Mouse (Mus musculus): ENCODE data around the gene Cdk6. TPM values are rescaled to one million over a fixed set of nuclear protein-coding genes. Genes with fewer than 3 reads are reported as not detected.

Gene Cdk6
- total and polyA plus RNA-seq, 2 experiments from 2014 or later: 12.2 to 16.5 TPM

DNA sequence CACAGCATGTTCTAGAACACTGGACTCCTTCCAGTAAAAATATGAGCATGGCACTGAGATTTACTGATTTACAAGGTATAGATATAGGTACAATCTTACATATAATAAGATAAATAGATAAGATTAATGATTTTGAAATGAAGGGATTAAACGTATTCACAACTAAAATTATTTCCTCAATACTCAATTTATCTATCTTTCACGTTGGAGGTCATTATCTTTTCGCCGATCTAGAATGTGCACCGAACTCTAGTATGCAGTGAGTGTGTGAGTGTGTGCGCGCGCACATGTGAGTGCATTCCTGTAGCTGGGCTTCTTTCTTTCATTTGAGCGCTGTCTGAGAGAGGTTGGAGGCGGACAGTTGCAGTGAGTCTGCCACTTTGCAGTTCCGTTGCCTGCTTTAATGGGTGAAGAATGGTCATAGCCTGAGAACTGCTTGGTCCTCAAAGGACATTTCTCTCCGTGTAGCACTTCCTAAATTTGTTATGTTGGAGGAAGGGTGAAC lies 13.8 kb downstream of the Cdk6 start:
- Histone ChIP-seq H3K27me3 (ENCODE audit: insufficient read depth, low read length) (no peaks in the 10 kb centered on the region), H3K36me3 (ENCODE audit: insufficient read depth, low read length) (no peaks in the 10 kb centered on the region), H3K9ac (replicated peaks; ENCODE audit: low read length) (no peak overlapping the region), H3K4me3 (ENCODE audit: low read length) (no peak overlapping the region), H3K4me1 (ENCODE audit: insufficient read depth, low read length) (no peaks in the 10 kb centered on the region), H3K9me3 (ENCODE audit: low read length) (no peaks in the 10 kb centered on the region), H3K4me2 (ENCODE audit: low read depth, low read length) (no peak overlapping the region), H3K27ac (no peak overlapping the region)
- ATAC-seq (no peak), DNase-seq (ENCODE audit: low spot score) (no peak)
- no peak for TF ChIP-seq CTCF (IDR thresholded peaks at IDR 0.05; ENCODE audit: low read depth)
- WGBS: 92% methylated on average over 12 of the region's 12 CpGs

DNA sequence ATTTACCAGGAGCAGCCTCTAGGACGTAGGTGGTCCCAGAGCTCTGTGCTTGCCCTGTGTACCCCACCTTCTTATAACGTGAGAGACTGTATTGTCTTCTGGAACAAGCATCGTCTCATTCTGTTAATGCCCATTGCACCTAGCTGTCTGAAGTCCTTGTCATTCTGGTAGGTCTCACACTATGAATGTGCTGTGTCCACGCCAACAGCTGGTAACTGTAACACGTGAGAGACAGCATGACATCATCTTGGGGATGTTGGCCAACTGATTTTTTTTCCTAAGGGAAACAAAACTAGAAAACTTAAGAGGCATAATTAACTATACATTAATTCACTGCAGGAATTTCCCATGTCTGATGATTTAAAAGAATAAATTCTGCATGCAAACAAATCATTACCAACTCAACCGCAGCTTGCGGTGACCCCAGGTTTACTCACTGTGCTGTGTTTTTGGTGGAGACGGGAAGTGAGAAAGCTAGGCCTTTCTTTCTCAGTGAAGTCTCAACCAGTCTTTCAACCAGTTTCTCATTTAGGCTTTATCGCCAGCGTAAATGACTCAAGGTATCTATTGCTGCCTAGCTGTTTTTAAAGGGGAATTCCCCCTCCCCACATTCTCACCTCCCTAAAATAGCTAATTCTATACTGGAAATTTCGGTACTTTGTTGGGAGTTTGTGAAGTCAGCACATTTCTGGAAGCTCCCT lies 14.4 kb downstream of the Cdk6 start:
- H3K4me2 ChIP-seq (ENCODE audit: low read depth, low read length): no peak overlapping the region
- WGBS: 65% methylated on average over 11 of the region's 11 CpGs
- H3K27ac ChIP-seq: no peak overlapping the region
- H3K36me3 ChIP-seq (ENCODE audit: insufficient read depth, low read length): no peaks in the 10 kb centered on the region
- no peaks in the 10 kb centered on the region for H3K27me3 ChIP-seq (ENCODE audit: insufficient read depth, low read length)
- DNase-seq (ENCODE audit: low spot score) (peak; percentile 16), ATAC-seq (peak; percentile 73; the same call in 1 of the 2 replicates)
- no peak overlapping the region for H3K4me3 ChIP-seq (ENCODE audit: low read length)
- no peak for TF ChIP-seq CTCF (IDR thresholded peaks at IDR 0.05; ENCODE audit: low read depth)
- H3K9ac ChIP-seq (replicated peaks; ENCODE audit: low read length): no peak overlapping the region
- no peaks in the 10 kb centered on the region for H3K4me1 ChIP-seq (ENCODE audit: insufficient read depth, low read length)
- H3K9me3 ChIP-seq (ENCODE audit: low read length): no peaks in the 10 kb centered on the region

DNA sequence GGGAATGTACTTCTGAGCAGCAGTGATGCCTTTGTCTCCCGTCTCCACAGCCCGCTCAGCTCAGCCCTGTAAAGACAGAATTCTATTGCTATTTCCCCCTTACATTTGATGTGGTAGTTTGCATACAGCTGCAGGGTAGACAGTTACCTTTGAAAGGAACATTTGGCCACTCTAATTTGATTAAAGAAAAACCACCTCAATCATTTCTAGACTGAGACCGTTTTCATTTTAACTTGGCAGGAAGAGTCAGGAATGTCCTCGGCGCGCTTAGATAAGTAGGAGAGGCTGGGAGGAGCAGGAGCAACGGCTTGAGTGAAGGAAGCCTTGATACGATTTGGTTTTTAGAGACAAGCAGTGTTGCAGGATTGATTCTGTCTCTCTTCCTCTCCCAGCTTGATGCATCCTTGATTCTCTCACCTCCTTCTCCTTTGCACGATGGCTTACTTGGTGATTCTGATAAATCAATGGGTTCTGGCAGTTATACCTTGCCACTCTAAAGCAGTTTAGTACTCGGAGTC lies 15.0 kb downstream of the Cdk6 start:
- DNase-seq (ENCODE audit: low spot score): no peak
- H3K27ac ChIP-seq: no peak overlapping the region
- H3K4me1 ChIP-seq (ENCODE audit: insufficient read depth, low read length): no peaks in the 10 kb centered on the region

DNA sequence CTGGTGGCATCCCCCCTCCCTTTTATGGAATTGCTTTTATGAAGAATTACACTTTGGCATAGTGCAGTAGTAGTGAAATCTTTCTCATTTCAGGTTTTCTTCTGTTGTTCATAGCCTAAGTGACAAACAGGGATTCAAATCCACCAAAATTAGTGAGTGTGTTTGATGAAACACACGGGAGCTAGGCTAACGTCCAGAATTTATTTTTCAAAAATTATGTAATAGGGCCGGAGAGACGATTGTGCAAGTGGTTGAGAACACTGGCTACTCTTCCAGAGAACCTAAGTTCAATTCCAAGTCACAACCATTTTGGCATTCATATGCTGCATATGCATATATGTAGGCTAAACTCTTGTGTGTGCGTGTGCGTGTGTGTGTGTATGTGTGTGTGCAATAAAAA lies 16.2 kb downstream of the Cdk6 start:
- 96% methylated on average over 6 of the region's 6 CpGs for WGBS
- Histone ChIP-seq H3K4me2 (ENCODE audit: low read depth, low read length) (no peak overlapping the region), H3K27ac (no peak overlapping the region), H3K9me3 (ENCODE audit: low read length) (no peaks in the 10 kb centered on the region), H3K4me1 (ENCODE audit: insufficient read depth, low read length) (no peaks in the 10 kb centered on the region), H3K9ac (replicated peaks; ENCODE audit: low read length) (no peak overlapping the region), H3K4me3 (ENCODE audit: low read length) (no peak overlapping the region), H3K36me3 (ENCODE audit: insufficient read depth, low read length) (no peaks in the 10 kb centered on the region), H3K27me3 (ENCODE audit: insufficient read depth, low read length) (no peaks in the 10 kb centered on the region)
- no peak for DNase-seq (ENCODE audit: low spot score)
- no peak for ATAC-seq
- TF ChIP-seq CTCF (IDR thresholded peaks at IDR 0.05; ENCODE audit: low read depth): no peak

More for the DNA sequence above, 15.0 kb downstream of the Cdk6 start:
- Histone ChIP-seq H3K4me3 (ENCODE audit: low read length) (no peak overlapping the region), H3K9ac (replicated peaks; ENCODE audit: low read length) (no peak overlapping the region), H3K27me3 (ENCODE audit: insufficient read depth, low read length) (no peaks in the 10 kb centered on the region), H3K36me3 (ENCODE audit: insufficient read depth, low read length) (no peaks in the 10 kb centered on the region), H3K4me2 (ENCODE audit: low read depth, low read length) (no peak overlapping the region), H3K9me3 (ENCODE audit: low read length) (no peaks in the 10 kb centered on the region)
- WGBS: 65% methylated on average over 10 of the region's 10 CpGs
- TF ChIP-seq CTCF (IDR thresholded peaks at IDR 0.05; ENCODE audit: low read depth): no peak
- ATAC-seq: no peak

DNA sequence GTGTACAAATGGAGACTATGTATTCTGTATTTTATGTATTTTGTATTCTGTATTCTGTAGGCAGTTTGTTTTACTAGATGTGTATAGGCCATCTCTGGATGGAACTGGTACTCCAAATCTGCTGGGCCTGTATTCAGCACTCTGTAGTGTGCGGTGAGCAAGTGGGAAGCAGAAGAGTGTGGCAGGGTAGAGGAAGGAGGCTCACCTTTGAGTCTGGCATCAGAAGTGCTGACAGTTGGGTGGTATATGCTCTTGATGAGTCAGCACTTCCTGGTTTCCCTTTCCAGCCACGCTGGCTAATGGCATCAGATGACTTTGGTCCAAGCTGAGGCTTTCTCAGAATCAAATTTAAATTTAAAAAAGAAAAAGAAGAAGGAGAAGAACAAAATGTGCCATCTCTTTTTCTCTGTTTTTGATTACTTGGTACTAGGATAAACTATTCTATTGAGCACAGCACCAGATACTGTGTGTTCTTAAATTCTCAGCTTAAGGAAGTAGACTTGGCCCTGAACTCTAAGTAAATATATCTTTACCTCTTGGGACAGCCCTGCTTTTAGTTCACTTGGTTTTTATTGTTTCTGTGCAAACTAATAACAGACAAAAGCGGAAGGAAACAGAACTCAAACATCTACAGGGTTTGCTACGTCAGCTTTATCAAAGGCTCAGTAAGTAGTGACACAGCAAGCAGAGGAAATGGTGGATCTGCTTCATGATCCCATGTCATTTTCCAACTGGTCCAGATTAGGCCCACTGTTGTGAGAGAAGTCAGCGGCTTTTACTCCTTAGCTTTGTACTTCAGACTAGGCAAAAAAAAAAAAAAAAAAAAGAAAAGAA lies 17.6 kb downstream of the Cdk6 start:
- no peaks in the 10 kb centered on the region for H3K27me3 ChIP-seq (ENCODE audit: insufficient read depth, low read length)
- no peaks in the 10 kb centered on the region for H3K4me1 ChIP-seq (ENCODE audit: insufficient read depth, low read length)
- H3K36me3 ChIP-seq (ENCODE audit: insufficient read depth, low read length): no peaks in the 10 kb centered on the region
- no peaks in the 10 kb centered on the region for H3K9me3 ChIP-seq (ENCODE audit: low read length)
- no peak overlapping the region for H3K4me3 ChIP-seq (ENCODE audit: low read length)
- H3K4me2 ChIP-seq (ENCODE audit: low read depth, low read length): no peak overlapping the region
- WGBS: 84% methylated on average over 5 of the region's 5 CpGs
- no peak overlapping the region for H3K27ac ChIP-seq
- no peak for TF ChIP-seq CTCF (IDR thresholded peaks at IDR 0.05; ENCODE audit: low read depth)
- DNase-seq (ENCODE audit: low spot score): no peak
- no peak for ATAC-seq
- H3K9ac ChIP-seq (replicated peaks; ENCODE audit: low read length): no peak overlapping the region

DNA sequence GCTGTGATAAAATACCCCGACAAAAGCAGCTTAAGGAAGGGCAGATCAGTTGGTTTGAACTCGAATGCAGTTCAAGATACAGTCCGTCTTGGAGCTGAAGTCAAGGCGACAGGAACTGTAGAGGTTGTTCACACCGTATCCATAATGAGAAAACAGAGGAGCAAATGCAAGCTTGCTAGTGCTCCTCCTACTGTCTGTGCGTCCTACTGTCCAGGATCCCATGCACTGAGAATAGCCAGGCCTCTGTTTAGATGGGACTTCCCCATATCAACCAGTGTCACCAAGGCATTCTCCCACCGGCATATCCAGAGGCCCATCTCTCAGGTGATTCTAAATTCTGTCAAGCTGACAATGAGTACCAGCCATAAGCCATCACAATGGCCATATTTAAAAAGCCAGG lies 18.6 kb downstream of the Cdk6 start:
- DNase-seq (ENCODE audit: low spot score) (no peak), ATAC-seq (no peak)
- 86% methylated on average over 7 of the region's 7 CpGs for WGBS
- Histone ChIP-seq H3K9ac (replicated peaks; ENCODE audit: low read length) (no peak overlapping the region), H3K4me3 (ENCODE audit: low read length) (no peak overlapping the region), H3K4me1 (ENCODE audit: insufficient read depth, low read length) (no peaks in the 10 kb centered on the region), H3K9me3 (ENCODE audit: low read length) (no peaks in the 10 kb centered on the region), H3K27ac (no peak overlapping the region), H3K36me3 (ENCODE audit: insufficient read depth, low read length) (no peaks in the 10 kb centered on the region), H3K4me2 (ENCODE audit: low read depth, low read length) (no peak overlapping the region), H3K27me3 (ENCODE audit: insufficient read depth, low read length) (no peaks in the 10 kb centered on the region)
- no peak for TF ChIP-seq CTCF (IDR thresholded peaks at IDR 0.05; ENCODE audit: low read depth)

Measured in hindbrain, postnatal 0 days (tissue).